In the genomic region with DNA sequence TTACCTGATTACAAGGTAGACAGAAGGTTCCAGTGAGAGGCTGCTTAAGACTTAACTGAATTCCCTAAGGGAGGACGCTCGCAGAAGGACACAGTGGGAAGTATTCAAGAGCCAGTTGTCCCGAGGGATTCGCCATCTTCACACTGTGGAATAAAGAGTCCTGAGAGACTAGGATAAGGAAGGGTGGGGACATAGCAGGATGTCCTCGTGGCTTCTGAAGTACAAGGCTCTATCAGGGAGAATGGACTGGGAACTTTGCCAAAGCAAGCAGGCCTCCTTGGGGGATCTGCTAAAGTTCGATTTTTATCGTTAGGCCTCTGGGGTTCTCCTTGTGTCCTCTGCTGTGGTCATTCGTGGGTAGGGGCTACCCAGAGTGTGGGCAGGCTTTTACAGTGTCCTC, we compare ENCODE assay signal across 21 mouse cellular contexts. TPM values are rescaled to one million over a fixed set of nuclear protein-coding genes. Genes with fewer than 3 reads are reported as not detected.
DNase-seq lines count a peak whose midpoint lies in the region; ATAC-seq and TF ChIP-seq lines count a peak whose summit lies in the region.
"Had no signal": no experiment of that assay in that cellular context is flagged by ENCODE, and none has a peak within 500 bp of the region (broad histone marks: within the 10 kb centered on the region; RNA-seq: fewer than 3 reads in every experiment).

No protein-coding gene starts in this region.

- H3K27me3 ChIP-seq in heart, embryonic 10.5 days (ENCODE audit: insufficient read depth, poor library complexity, severe bottlenecking): no peaks in the 10 kb centered on the region
- H3K27me3 ChIP-seq: forebrain, embryonic 13.5 days; heart, embryonic 13.5 days; hindbrain, embryonic 12.5 days; limb, embryonic 12.5 days; liver, embryonic 12.5 days; midbrain, embryonic 15.5 days had no signal

- H3K27ac ChIP-seq in heart, embryonic 10.5 days: no peak overlapping the region
- H3K27ac ChIP-seq: forebrain, embryonic 13.5 days; heart, embryonic 13.5 days; hindbrain, embryonic 12.5 days; limb, embryonic 12.5 days; liver, embryonic 12.5 days; midbrain, embryonic 15.5 days had no signal

- no peak for TF ChIP-seq POLR2A in lung, adult 2 months (IDR thresholded peaks at IDR 0.05; ENCODE audit: borderline replicate concordance, extremely low read depth, low read depth, low read length)

- no peak overlapping the region for H3K4me3 ChIP-seq in heart, embryonic 10.5 days
- no peak overlapping the region for H3K4me3 ChIP-seq in lung, adult 2 months (replicated peaks; ENCODE audit: extremely low read depth, low read depth, low read length)
- H3K4me3 ChIP-seq: erythroblast, embryonic 14.5 days; forebrain, embryonic 13.5 days; heart, embryonic 13.5 days; hindbrain, embryonic 12.5 days; limb, embryonic 12.5 days; liver, embryonic 12.5 days; midbrain, embryonic 15.5 days; myocyte had no signal

- H3K36me3 ChIP-seq in heart, embryonic 10.5 days: no peaks in the 10 kb centered on the region
- H3K36me3 ChIP-seq: hindbrain, embryonic 12.5 days; limb, embryonic 12.5 days; liver, embryonic 12.5 days; midbrain, embryonic 15.5 days had no signal

- H3K9me3 ChIP-seq in heart, embryonic 10.5 days: no peaks in the 10 kb centered on the region
- H3K9me3 ChIP-seq: forebrain, embryonic 13.5 days; heart, embryonic 13.5 days; hindbrain, embryonic 12.5 days; limb, embryonic 12.5 days; liver, embryonic 12.5 days; midbrain, embryonic 15.5 days had no signal

- TF ChIP-seq CTCF in lung, adult 2 months (IDR thresholded peaks at IDR 0.05; ENCODE audit: insufficient read depth, low read length): no peak

- 63% methylated on average over 8 of the region's 8 CpGs for WGBS in heart, embryonic 10.5 days
- 32% methylated on average over 8 of the region's 8 CpGs for WGBS in lung, adult 2 months

- no peak for ATAC-seq in erythroblast, adult 5-6 weeks (replicated peaks; ENCODE audit: low FRiP score, poor library complexity, severe bottlenecking)
- ATAC-seq: forebrain, embryonic 13.5 days; inflammation-experienced regulatory T-cells, adult 6 months; liver, embryonic 12.5 days; midbrain, embryonic 15.5 days had no signal

- peak; percentile 22 to 52 for DNase-seq in heart, adult 9 months (ENCODE audit: low spot score in 2 of 2)
- no peak for DNase-seq in heart, embryonic 10.5 days (ENCODE audit: low spot score)
- peak; percentile 12 to 58 for DNase-seq in lung, adult 18-20 months
- no peak for DNase-seq in lung, adult 2 months
- peak; percentile 34 to 61 for DNase-seq in kidney, postnatal 36 days
- no peak for DNase-seq in adrenal gland, postnatal 4 days (ENCODE audit: low spot score in 2 of 2)
- no peak for DNase-seq in adrenal gland, postnatal 36 days
- DNase-seq: B cell, adult 2 months; cerebellum, adult 8-10 months; gastrocnemius, postnatal 14 days; thymus, postnatal 14 days had no signal

- H3K4me1 ChIP-seq in heart, embryonic 10.5 days: 0 out of 2 replicates have a peak, but pooled peaks cover 4% of the 10 kb centered on the region
- H3K4me1 ChIP-seq in lung, adult 2 months (ENCODE audit: control insufficient read depth, insufficient read depth, low read length): peaks cover 5% of the 10 kb centered on the region
- H3K4me1 ChIP-seq: forebrain, embryonic 13.5 days; hindbrain, embryonic 12.5 days; limb, embryonic 12.5 days; liver, embryonic 12.5 days; midbrain, embryonic 15.5 days had no signal

RNA-seq across cellular contexts. Expression of gene Dhx36, which starts 59.7 kb away (rescaled TPM):
- 20.0 and 27.6 TPM in 2 replicates for polyA plus RNA-seq in heart, embryonic 10.5 days (2016; fragmentation: Nextera tagmentation; extraction: Ambion mirVana)
- 2.4 and 5.6 TPM in 2 replicates for polyA plus RNA-seq in lung, adult 2 months (2012; rRNA removed)
- 10 to 100 TPM; 44.5 to 45.6 TPM for total RNA-seq in adrenal gland, postnatal 4 days (2021)
- 10 to 100 TPM; 35.7 to 36.1 TPM for total RNA-seq in adrenal gland, postnatal 36 days (2021)
- total RNA-seq in erythroblast, adult 5-6 weeks (2015; ENCODE audit: low replicate concordance): 17.3 and 19.2 TPM in 2 replicates
- 17.1 and 19.1 TPM in 2 replicates for total RNA-seq in erythroblast, adult 5-6 weeks (2017; ENCODE audit: low replicate concordance)

Comparison
In these comparisons a context has a peak if more than half of its experiments do, and no peak if none do; other contexts are left out.
1. DNase-seq: peak in heart, adult 9 months (2 of 2), lung, adult 18-20 months (2 of 2) and kidney, postnatal 36 days (2 of 2); none in heart, embryonic 10.5 days (single experiment), lung, adult 2 months (single experiment), adrenal gland, postnatal 4 days (0 of 2) and adrenal gland, postnatal 36 days (0 of 2).